Mouse (Mus musculus) limb, embryonic 10.5 days (tissue): Measurements from ENCODE around the gene Sipa1. TPM values are rescaled to one million over a fixed set of nuclear protein-coding genes. Genes with fewer than 3 reads are reported as not detected.

ENCODE experiments used
- DNase-seq: peaks from one replicate; pipeline ENCODE4 v3.0.0-alpha.2; 2017; ENCODE audit warnings: low spot score
- H3K27ac ChIP-seq: fragments of 300-500 bp; sonication (generic); 2 replicates; pipeline ENCODE4 v1.5.1; 2016; ENCODE audit warnings: mild to moderate bottlenecking
- H3K27me3 ChIP-seq: fragments of 300-500 bp; sonication (generic); 2 replicates; pipeline ENCODE4 v1.6.1; 2016; ENCODE audit warnings: low read depth, mild to moderate bottlenecking; ENCODE audit not compliant: poor library complexity, severe bottlenecking
- H3K36me3 ChIP-seq: fragments of 300-500 bp; sonication (generic); 2 replicates; pipeline ENCODE4 v1.6.1; 2016; ENCODE audit warnings: mild to moderate bottlenecking, moderate library complexity
- H3K4me1 ChIP-seq: fragments of 300-500 bp; sonication (generic); 2 replicates; pipeline ENCODE4 v1.6.1; 2016
- H3K4me3 ChIP-seq: fragments of 300-500 bp; sonication (generic); 2 replicates; pipeline ENCODE4 v1.5.1; 2016; ENCODE audit warnings: mild to moderate bottlenecking, moderate library complexity
- H3K9me3 ChIP-seq: fragments of 300-500 bp; sonication (generic); replicated peaks from 2 replicates; pipeline ENCODE4 v1.6.1; 2016; ENCODE audit warnings: mild to moderate bottlenecking
- WGBS: fragments of 180-500 bp; shearing (Covaris S2); methylation state at CpG from one replicate; pipeline ENCODE4 v1.1.7; 2016; 5-methylcytosine and 5-hydroxymethylcytosine counted together
- polyA plus RNA-seq: library from polyadenylated mRNA; unstranded; fragments of >200 nt; fragmentation: Nextera tagmentation; extraction: Ambion mirVana; gene quantifications from 2 replicates; pipeline ENCODE4 v1.2.1, GENCODE M21; 2016

Gene Sipa1
- polyA plus RNA-seq, 1 experiment from 2014 or later: 35.9 TPM

GRCm38 (mm10) chr19:5684236-5684635 lies 20.7 kb upstream of the Sipa1 start:
- no peak for DNase-seq
- H3K27ac ChIP-seq: no peak overlapping the region
- no peak overlapping the region for H3K4me3 ChIP-seq
- H3K4me1 ChIP-seq: peaks cover 18% of the 10 kb centered on the region
- H3K27me3 ChIP-seq: no peaks in the 10 kb centered on the region
- H3K9me3 ChIP-seq: no peaks in the 10 kb centered on the region
- 91% methylated on average over 12 of the region's 12 CpGs for WGBS
- H3K36me3 ChIP-seq: peaks cover 83% of the 10 kb centered on the region

GRCm38 (mm10) chr19:5680432-5680831 lies 16.9 kb upstream of the Sipa1 start:
- H3K27ac ChIP-seq: no peak overlapping the region
- H3K27me3 ChIP-seq: no peaks in the 10 kb centered on the region
- DNase-seq: no peak
- no peaks in the 10 kb centered on the region for H3K4me1 ChIP-seq
- H3K36me3 ChIP-seq: peaks cover 97% of the 10 kb centered on the region
- no peaks in the 10 kb centered on the region for H3K9me3 ChIP-seq
- WGBS: 82% methylated on average over 4 of the region's 4 CpGs
- H3K4me3 ChIP-seq: no peak overlapping the region

DNA sequence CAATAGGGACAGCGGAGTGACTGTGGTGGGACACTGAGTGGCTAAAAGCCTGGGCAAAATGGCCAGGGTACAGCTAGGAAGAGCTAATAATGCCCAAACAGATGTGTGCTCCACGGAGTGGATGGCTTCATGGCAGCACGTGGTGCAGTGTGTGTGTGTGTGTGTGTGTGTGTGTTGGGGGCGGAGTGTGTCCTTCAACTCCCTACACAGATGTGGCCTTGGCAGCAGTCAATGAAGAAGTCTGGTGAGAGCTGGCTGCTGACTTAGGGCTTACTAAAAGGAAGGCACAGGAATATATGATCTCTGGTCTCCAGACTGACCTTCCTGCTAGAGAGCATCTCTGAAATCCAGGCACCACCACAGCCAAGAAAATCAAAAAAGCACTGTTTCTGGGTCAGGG lies 4.9 kb upstream of the Sipa1 start:
- WGBS: 92% methylated on average over 4 of the region's 4 CpGs
- H3K4me1 ChIP-seq: peaks cover 20% of the 10 kb centered on the region
- H3K4me3 ChIP-seq: no peak overlapping the region
- H3K27ac ChIP-seq: no peak overlapping the region
- peaks cover 90% of the 10 kb centered on the region for H3K36me3 ChIP-seq
- DNase-seq: no peak
- H3K9me3 ChIP-seq: no peaks in the 10 kb centered on the region
- no peaks in the 10 kb centered on the region for H3K27me3 ChIP-seq

DNA sequence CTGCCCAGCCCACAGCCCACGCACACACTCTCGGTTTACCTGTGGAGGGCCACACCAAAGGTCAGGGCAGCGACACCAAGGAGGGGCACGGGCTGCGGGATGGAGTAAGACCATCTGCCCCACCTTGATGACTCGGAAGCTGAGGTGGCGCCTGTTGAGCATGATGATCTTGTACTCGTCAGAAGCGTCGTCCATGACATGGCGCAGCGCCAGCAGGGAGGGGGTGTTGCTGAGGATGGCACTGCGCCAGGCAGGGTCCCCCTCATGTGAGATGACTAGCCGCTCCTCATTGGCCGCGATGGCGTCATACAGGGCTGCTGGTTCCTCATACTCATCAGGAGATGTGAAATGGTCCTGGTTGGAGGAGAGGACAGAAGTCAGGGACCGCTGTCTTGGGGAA lies 2.9 kb upstream of the Sipa1 start:
- Histone ChIP-seq H3K27ac (no peak overlapping the region), H3K36me3 (peaks cover 70% of the 10 kb centered on the region), H3K4me1 (peaks cover 40% of the 10 kb centered on the region), H3K4me3 (0 out of 2 replicates have a peak overlapping the region, but pooled peaks have one; percentile 4), H3K9me3 (no peaks in the 10 kb centered on the region), H3K27me3 (no peaks in the 10 kb centered on the region)
- WGBS: 95% methylated on average over 18 of the region's 18 CpGs
- no peak for DNase-seq

- Histone ChIP-seq H3K36me3 (peaks cover 69% of the 10 kb centered on the region), H3K4me1 (peaks cover 49% of the 10 kb centered on the region), H3K27ac (0 out of 2 replicates have a peak overlapping the region, but pooled peaks have one; percentile 21), H3K9me3 (no peaks in the 10 kb centered on the region), H3K27me3 (no peaks in the 10 kb centered on the region), H3K4me3 (0 out of 2 replicates have a peak overlapping the region, but pooled peaks have one; percentile 4)
- no peak for DNase-seq
- WGBS: 85% methylated on average over 15 of the region's 15 CpGs
Measured at GRCm38 (mm10) chr19:5665465-5665864, 2.0 kb upstream of the Sipa1 start.

DNA sequence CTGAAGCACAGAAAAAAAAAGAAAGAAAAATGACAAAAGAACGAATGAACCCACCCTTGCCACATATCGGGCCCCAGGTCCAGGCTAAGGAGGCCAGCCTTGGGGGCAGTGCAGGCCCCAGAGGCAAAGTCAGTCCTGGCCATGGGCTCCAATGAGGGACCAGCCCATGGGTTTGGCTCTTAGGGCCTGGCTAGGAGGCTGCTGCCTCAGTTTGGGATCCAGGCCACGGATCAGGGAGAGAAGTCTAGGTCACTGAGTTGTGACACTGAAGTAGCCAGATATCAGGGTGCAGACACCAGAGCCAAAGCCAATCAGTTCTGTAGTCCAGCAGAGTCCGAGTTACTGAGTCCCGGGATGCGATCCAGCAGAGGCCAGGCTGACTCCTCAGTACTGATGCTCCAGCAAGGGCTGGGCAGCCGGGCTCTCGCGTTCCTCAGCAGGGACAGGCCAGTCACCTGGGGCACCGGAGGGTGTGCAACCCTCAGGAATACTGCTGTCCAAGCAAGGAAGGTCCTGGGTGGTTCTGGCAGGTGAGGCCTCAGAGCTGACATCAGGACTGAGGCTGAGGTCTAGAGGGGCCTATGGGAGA lies 1.3 kb upstream of the Sipa1 start:
- no peaks in the 10 kb centered on the region for H3K9me3 ChIP-seq
- 95% methylated on average over 10 of the region's 10 CpGs for WGBS
- H3K27ac ChIP-seq: 0 out of 2 replicates have a peak overlapping the region, but pooled peaks have one; percentile 21
- H3K4me1 ChIP-seq: peaks cover 54% of the 10 kb centered on the region
- DNase-seq: no peak
- peaks cover 69% of the 10 kb centered on the region for H3K36me3 ChIP-seq
- H3K27me3 ChIP-seq: no peaks in the 10 kb centered on the region
- no peak overlapping the region for H3K4me3 ChIP-seq

- no peak for DNase-seq
- Histone ChIP-seq H3K9me3 (no peaks in the 10 kb centered on the region), H3K27me3 (no peaks in the 10 kb centered on the region), H3K4me3 (peak overlapping the region; percentile 60), H3K4me1 (peaks cover 54% of the 10 kb centered on the region), H3K27ac (peak overlapping the region; percentile 86), H3K36me3 (peaks cover 65% of the 10 kb centered on the region)
- 82% methylated on average over 8 of the region's 8 CpGs for WGBS
Measured at GRCm38 (mm10) chr19:5662310-5662709, 1.2 kb downstream of the Sipa1 start.

- H3K36me3 ChIP-seq: peaks cover 65% of the 10 kb centered on the region
- H3K27me3 ChIP-seq: peaks cover 5% of the 10 kb centered on the region
- H3K27ac ChIP-seq: peak overlapping the region; percentile 65
- peak overlapping the region; percentile 60 for H3K4me3 ChIP-seq
- H3K4me1 ChIP-seq: peaks cover 57% of the 10 kb centered on the region
- DNase-seq: no peak
- 83% methylated on average over 16 of the region's 16 CpGs for WGBS
- no peaks in the 10 kb centered on the region for H3K9me3 ChIP-seq
Measured at GRCm38 (mm10) chr19:5660942-5661751, 2.4 kb downstream of the Sipa1 start.

GRCm38 (mm10) chr19:5654720-5655298 lies 8.7 kb downstream of the Sipa1 start:
- peaks cover 29% of the 10 kb centered on the region for H3K4me1 ChIP-seq
- H3K27me3 ChIP-seq: peaks cover 26% of the 10 kb centered on the region
- H3K36me3 ChIP-seq: peaks cover 91% of the 10 kb centered on the region
- DNase-seq: peak; percentile 48
- peak overlapping the region; percentile 60 for H3K4me3 ChIP-seq
- WGBS: 6% methylated on average over 43 of the region's 43 CpGs
- no peaks in the 10 kb centered on the region for H3K9me3 ChIP-seq
- peak overlapping the region; percentile 74 for H3K27ac ChIP-seq

DNA sequence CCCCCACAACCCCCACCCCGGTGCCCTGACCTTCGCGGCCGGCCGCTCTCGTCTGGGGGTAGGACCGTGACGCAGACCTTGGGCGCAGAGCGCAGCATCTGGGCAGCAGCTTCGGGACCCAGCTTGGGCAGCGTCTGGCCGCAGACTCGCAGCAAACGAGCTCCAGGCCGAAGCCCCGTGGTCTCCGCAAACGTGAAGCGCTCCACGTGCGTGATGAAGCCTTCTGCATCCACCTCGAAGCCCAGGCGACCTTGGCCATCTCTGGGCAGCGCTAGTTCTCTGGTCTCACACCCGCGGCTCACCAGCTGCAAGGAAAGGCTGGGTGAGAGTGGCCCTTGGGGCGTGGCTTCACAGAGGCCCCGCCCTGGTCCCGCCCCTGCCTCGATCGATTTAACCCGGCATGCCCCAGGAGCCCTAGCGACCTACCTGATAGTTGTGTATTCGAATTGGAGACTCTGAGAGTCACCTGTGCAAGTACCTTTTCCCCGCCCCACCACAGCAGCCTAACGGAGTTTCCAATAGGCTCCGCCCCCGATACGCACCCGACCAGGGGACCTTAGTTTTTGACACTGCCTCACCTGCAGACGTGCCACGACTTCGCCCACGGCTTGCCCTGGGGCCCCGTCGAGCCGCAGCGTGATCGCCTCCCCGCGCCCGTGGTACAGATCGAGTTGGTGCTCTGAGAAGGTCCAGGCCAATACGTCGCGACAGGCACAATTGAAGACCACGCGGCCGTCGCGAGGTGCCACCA lies 9.4 kb downstream of the Sipa1 start:
- no peaks in the 10 kb centered on the region for H3K9me3 ChIP-seq
- peak overlapping the region; percentile 60 for H3K4me3 ChIP-seq
- H3K4me1 ChIP-seq: peaks cover 34% of the 10 kb centered on the region
- 6% methylated on average over 62 of the region's 62 CpGs for WGBS
- DNase-seq: peak; percentile 87
- H3K36me3 ChIP-seq: peaks cover 85% of the 10 kb centered on the region
- peak overlapping the region; percentile 74 for H3K27ac ChIP-seq
- peaks cover 26% of the 10 kb centered on the region for H3K27me3 ChIP-seq

DNA sequence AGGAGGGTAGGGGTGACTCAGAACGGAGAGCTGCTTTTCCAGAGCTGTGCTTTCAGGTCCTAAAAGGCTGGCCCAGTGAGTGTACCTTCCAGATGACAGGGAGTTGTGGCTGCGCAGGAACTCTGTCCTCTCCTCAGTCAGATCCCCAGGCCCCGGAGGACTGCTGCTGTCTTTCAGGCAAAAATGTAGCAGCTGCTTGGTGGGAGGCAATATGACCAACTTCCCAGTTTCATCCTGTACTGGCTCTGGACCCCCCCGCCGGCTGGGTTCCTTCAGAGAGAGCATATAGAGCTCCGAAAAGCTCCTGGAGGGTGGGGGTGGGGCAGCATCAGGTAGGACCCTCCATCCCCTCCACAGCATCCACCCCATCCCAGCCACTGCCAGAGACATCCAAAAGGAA lies 10.9 kb downstream of the Sipa1 start:
- WGBS: 76% methylated on average over 6 of the region's 6 CpGs
- H3K36me3 ChIP-seq: peaks cover 78% of the 10 kb centered on the region
- H3K27me3 ChIP-seq: peaks cover 26% of the 10 kb centered on the region
- H3K9me3 ChIP-seq: no peaks in the 10 kb centered on the region
- no peak overlapping the region for H3K4me3 ChIP-seq
- DNase-seq: no peak
- no peak overlapping the region for H3K27ac ChIP-seq
- peaks cover 50% of the 10 kb centered on the region for H3K4me1 ChIP-seq

GRCm38 (mm10) chr19:5651502-5652274 lies 11.8 kb downstream of the Sipa1 start:
- Histone ChIP-seq H3K4me1 (peaks cover 50% of the 10 kb centered on the region), H3K4me3 (peak overlapping the region; percentile 15; the same call in 1 of the 2 replicates), H3K36me3 (peaks cover 78% of the 10 kb centered on the region), H3K9me3 (no peaks in the 10 kb centered on the region), H3K27me3 (peaks cover 25% of the 10 kb centered on the region), H3K27ac (no peak overlapping the region)
- no peak for DNase-seq
- 57% methylated on average over 13 of the region's 13 CpGs for WGBS
